Mouse (Mus musculus) heart, adult 9 months (tissue): Measurements from ENCODE around the gene Gm49393.
"Not testable (repeated sequence)": the region's sequence is repeated elsewhere in the genome, so short reads cannot be mapped to it uniquely, and the experiment has no call there.

ENCODE experiments used
- DNase-seq, 2 experiments: peaks; one replicate each; pipeline ENCODE4 v3.0.0; 2022; ENCODE audit warnings: low spot score in 2 of 2

Gene Gm49393

GRCm38 (mm10) chr13:60935490-60935889 is at the start of gene Gm49393:
Gm49393 (minus strand) TSS chr13:60935590.
- DNase-seq = not testable (repeated sequence)

GRCm38 (mm10) chr13:60972319-60972718 is 36.9 kb upstream of the Gm49393 start:
- not testable (repeated sequence) for DNase-seq

GRCm38 (mm10) chr13:60963985-60964384 is 28.6 kb upstream of the Gm49393 start:
- not testable (repeated sequence) for DNase-seq

GRCm38 (mm10) chr13:60961706-60962105 is 26.3 kb upstream of the Gm49393 start:
- peak; percentile 7 to 39 for DNase-seq

- DNase-seq = not testable (repeated sequence)
Measured at GRCm38 (mm10) chr13:60941884-60942283, 6.5 kb upstream of the Gm49393 start, which contains the start of gene Tpbpa. Tpbpa (minus strand) TSS chr13:60941984.

GRCm38 (mm10) chr13:60936500-60936901 is 1.1 kb upstream of the Gm49393 start, which contains the start of the genes Gm49391 and Ctla2a:
Gm49391 (minus strand) TSS chr13:60936571.
Ctla2a (minus strand) TSS chr13:60936625.
- peak; percentile 79 to 92 for DNase-seq

GRCm38 (mm10) chr13:60904780-60905179 is 30.6 kb downstream of the Gm49393 start, which contains the start of gene Tpbpb:
Tpbpb (minus strand) TSS chr13:60904880.
- DNase-seq = not testable (repeated sequence)

- peak; percentile 86 to 95 for DNase-seq
Measured at GRCm38 (mm10) chr13:60897328-60897727, 38.1 kb downstream of the Gm49393 start, which contains the start of gene Ctla2b. Ctla2b (minus strand) TSS chr13:60897447.

GRCm38 (mm10) chr13:60896794-60897193 is 38.6 kb downstream of the Gm49393 start, which contains the start of gene Gm49392:
Gm49392 (minus strand) TSS chr13:60896894.
- DNase-seq = not testable (repeated sequence)

GRCm38 (mm10) chr13:60895406-60896160 is 39.8 kb downstream of the Gm49393 start:
- DNase-seq = no peak

- DNase-seq = no peak
Measured at GRCm38 (mm10) chr13:60892301-60892700, 43.1 kb downstream of the Gm49393 start.

GRCm38 (mm10) chr13:60864281-60864680 is 71.1 kb downstream of the Gm49393 start, which contains the start of gene 4930486L24Rik:
4930486L24Rik (minus strand) TSS chr13:60864475.
- DNase-seq = no peak

GRCm38 (mm10) chr13:60848241-60849120 is 86.9 kb downstream of the Gm49393 start:
- DNase-seq = peak; percentile 31 to 73

- DNase-seq = no peak
Measured at GRCm38 (mm10) chr13:60843153-60843552, 92.2 kb downstream of the Gm49393 start.

GRCm38 (mm10) chr13:60842703-60843102 is 92.7 kb downstream of the Gm49393 start:
- no peak for DNase-seq

- no peak for DNase-seq
Measured at GRCm38 (mm10) chr13:60839353-60839902, 96.0 kb downstream of the Gm49393 start.

GRCm38 (mm10) chr13:60826052-60826451 is 109.3 kb downstream of the Gm49393 start:
- peak; percentile 27 to 37 for DNase-seq

GRCm38 (mm10) chr13:60820486-60821175 is 114.8 kb downstream of the Gm49393 start:
- no peak for DNase-seq

- no peak for DNase-seq
Measured at GRCm38 (mm10) chr13:60819469-60819868, 115.9 kb downstream of the Gm49393 start.

GRCm38 (mm10) chr13:60813722-60814121 is 121.7 kb downstream of the Gm49393 start:
- peak in 1 of 2 experiments; percentile 5 for DNase-seq

GRCm38 (mm10) chr13:60812768-60813167 is 122.6 kb downstream of the Gm49393 start:
- DNase-seq = no peak
